Mouse (Mus musculus) kidney, postnatal 4 days (tissue): ENCODE measurements at regions not wholly inside any gene's neighbourhood (a gene's known extent, or its start where the extent isn't known, plus 50 kb on each side); places are given as distances from the start of the nearest gene placed in this dataset.

Source experiments
- DNase-seq, 2 experiments: peaks; one replicate each; pipeline ENCODE4 v3.0.0; 2021; ENCODE audit warnings: mixed read lengths in 2 of 2

DNA sequence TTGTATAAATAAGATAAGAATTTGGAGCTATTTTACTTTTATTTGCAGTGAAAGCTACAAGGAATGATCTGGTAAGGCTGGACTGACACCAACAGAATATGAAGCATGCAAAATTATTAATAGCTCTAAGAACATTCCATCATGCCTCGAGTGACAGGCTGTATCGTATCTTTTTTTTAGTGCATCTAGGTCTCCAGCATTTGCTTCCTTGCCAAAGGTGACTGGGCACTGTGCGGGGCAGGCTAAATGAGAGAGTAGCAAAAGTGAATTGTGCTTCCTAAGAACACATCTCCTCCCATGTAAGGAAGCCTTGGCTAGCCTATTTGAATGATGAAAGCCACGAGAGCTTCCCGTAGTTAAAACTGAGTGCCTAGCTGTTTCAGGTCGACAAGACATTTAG, 261.5 kb upstream of the Ndst3 start:
- no peak for DNase-seq

DNA sequence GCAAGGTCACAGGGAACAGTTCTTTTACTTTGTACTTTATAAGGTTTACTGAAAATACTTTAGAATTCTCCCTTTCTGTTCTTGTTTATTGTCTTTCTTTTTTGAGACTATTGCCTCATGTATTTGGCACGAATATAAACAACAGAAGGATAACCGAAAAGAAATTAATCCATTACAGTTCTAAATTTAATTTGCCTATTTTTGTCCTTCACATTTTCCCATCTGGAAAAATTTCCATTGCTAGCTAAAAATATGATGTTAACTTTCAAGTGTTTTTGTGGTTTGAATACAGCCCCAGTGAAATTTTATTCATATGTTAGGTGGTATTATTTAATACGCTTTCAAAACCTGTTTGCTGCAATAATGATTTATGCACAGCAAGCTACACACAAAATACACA, 276.7 kb upstream of the Ndst3 start:
- DNase-seq: no peak

DNA sequence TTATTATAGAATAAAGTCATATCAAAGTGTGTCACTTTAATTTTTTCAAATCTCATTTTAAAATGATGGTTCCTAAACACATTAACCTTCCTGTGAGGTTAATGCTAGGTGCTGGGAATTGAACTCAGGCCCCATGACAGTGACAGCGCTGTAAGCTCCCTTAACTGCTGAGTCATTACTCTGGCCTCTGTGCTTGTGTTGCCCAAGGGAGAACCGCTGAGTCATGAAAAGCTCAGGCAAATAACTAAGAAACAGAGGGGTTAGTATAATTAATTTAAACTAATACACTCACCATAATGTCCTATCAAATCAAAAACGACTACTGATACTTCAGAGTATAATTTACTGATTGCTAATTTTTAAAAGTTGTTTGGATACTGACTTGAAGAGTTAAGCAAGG, 281.7 kb upstream of the Ndst3 start:
- DNase-seq: no peak

DNA sequence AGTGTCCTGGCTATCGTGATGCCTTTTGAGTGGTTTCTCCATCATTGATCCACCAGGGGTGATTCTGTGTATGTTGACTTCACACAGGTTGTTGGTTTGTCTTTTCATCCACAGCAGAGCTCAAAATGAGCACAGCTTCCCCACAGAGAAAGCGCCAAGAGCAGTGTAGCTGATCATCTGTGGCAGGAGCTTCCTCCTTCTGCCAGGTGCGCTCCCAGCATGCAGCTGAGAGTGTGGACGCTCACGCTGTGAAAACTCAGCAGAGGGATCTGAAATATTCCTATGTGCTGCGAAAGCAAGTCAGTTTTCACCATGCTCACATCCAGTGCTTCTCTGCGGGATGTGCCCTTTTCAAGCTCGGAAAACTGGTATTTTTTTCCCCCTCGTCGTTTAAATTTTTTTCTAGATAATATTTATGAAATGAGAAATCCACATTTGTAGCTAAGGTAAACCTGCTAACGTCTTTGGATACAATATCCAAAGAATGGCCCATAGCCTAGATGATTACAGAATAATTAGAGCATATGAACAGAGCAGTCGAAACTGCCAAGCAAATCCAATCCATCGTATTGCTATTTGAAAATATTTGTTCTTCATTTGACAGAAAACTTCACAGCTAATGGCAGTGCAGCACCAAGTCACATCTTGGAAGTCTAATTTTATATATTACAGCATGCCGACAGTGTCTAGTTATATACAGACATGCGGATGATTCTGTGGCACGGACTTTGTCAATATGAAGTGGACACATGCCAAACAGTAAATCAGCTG, 283.3 kb upstream of the Ndst3 start:
- DNase-seq: no peak

GRCm38 (mm10) chr3:123976475-123976874, 285.8 kb upstream of the Ndst3 start:
- no peak for DNase-seq

- no peak for DNase-seq
Measured at GRCm38 (mm10) chr3:123977168-123977567, 286.5 kb upstream of the Ndst3 start.

- no peak for DNase-seq
Measured at GRCm38 (mm10) chr3:123983045-123983444, 292.4 kb upstream of the Ndst3 start.

- DNase-seq: no peak
Measured at GRCm38 (mm10) chr3:123983530-123983929, 292.9 kb upstream of the Ndst3 start.

- DNase-seq: no peak
Measured at GRCm38 (mm10) chr3:123984028-123984427, 293.4 kb upstream of the Ndst3 start.

GRCm38 (mm10) chr3:123999957-124000616, 309.4 kb upstream of the Ndst3 start:
- no peak for DNase-seq

DNA sequence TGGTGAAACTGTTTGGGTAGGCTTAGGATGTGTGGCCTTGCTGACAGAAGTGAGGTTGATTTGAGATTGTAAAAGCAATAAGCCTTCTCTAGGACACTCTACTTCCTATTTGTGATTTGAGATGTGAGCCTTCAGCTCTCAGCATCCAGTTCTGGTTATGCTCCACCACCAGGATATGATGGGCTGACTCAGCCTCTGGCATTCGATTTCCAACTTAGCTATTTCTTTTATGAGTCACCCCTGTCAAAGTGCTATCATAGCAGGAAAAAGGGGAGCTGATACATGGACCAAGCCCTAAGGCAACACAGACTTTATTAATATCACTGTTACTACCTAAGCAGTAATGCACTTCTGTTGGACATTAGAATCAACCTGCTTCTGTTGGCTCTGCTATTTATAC, 310.2 kb upstream of the Ndst3 start:
- no peak for DNase-seq

DNA sequence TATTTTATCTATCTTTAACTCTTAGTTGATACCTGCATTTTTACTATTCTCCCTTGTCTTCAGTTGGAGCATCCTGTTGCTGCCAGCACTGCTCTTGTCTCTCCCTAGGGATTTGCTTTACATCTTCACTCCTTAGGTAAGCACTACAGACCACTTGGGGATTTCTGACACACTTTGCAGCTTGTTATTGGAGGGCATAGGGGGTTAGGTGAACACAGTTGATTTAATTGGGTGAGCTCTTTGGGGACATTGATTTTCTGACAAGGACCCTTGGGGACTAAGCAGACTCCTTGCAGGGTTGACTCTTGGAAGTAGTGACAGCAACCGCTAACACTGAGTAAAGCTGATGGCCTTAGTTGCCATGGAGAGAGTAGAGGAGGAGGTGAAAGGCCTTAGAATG, 309.0 kb upstream of the Tram1l1 start:
- no peak for DNase-seq

- DNase-seq: no peak
Measured at GRCm38 (mm10) chr3:124018618-124019017, 302.0 kb upstream of the Tram1l1 start.

DNA sequence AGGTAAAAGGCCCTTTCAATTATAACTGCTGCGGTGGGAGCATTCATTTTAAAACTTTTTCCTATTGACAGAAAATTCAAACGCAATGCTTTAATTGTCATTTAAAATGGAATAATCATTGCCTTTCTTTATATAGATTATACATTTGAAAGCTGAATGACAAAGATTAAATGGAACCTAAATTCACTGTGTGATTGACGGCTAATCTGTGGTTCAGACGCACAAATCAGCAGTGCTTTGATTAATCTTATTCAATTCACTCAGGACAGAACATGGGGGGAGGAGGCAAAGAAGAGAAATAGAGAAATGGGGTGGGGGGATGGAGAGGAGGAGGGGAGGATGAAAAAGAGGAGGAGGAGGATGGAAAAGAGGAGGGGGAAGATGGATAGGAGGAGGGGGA, 294.5 kb upstream of the Tram1l1 start:
- DNase-seq: no peak

GRCm38 (mm10) chr3:124067061-124067460, 253.6 kb upstream of the Tram1l1 start:
- no peak for DNase-seq

DNA sequence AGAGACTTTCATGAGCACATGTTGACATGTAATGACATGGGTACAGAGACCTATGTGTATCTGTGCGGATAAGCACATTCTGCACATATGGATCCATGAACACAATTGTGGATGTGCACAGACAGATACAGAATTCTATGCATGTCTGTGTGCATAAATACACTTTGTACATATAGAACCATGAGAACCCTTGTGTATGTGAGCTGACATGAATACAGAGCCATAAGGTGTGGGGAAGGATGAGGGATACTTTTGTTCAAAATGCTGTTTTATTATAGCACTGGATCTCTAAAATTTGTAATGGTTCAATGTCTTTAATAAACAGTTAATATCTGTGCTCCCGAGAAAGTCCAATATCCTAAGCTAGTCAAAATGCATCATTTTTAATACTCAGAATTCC, 253.1 kb upstream of the Tram1l1 start:
- DNase-seq: no peak

DNA sequence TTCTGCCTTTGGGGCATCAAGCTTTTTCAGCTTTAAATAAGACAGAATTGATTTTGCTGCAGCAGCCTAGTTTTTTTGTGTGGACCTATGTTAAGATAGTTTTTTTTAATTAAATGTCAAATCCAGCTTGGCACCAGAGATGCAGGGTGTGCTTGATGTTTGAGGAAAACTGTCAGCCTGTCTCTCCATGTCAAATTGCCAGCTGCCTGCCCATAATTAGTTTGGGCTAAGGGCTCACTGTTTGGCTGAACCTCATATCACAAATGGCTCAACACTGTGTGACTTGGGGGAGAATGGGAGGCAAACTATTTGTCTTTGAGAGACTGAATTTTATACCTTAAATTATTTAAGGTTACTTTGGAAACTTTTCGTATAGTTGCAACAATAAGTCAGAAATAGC, 252.7 kb upstream of the Tram1l1 start:
- no peak for DNase-seq

GRCm38 (mm10) chr3:124069182-124069581, 251.5 kb upstream of the Tram1l1 start:
- DNase-seq: no peak

DNA sequence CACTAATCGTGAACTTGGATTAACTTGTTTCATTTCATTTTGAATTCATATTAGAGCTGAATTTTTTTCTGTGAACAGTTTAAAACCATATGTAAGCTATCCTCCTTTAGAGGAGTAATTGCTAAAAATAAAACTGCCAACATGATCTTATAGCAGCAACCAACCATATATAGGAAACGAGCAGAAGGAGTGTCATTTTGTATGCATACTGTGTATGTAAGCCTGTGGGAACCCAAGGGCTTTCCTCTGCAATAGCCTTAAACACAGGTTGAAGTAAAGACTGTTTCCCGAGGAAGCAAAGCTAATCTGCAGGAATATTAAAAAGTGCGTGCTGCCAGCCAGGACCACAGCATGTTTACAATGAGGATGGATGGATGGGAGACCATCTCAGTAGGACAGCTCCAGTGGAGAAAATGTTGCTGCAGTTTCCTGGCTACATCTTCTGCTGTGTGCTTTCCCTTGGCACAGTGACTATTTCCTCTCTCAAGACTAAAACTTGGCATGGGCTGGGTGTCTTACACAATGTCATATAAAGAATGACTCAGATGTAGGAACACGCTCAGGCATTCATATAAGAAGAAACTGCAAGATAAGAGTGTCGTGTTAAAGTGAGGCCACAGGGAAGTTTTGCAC, 244.6 kb upstream of the Tram1l1 start:
- no peak for DNase-seq

DNA sequence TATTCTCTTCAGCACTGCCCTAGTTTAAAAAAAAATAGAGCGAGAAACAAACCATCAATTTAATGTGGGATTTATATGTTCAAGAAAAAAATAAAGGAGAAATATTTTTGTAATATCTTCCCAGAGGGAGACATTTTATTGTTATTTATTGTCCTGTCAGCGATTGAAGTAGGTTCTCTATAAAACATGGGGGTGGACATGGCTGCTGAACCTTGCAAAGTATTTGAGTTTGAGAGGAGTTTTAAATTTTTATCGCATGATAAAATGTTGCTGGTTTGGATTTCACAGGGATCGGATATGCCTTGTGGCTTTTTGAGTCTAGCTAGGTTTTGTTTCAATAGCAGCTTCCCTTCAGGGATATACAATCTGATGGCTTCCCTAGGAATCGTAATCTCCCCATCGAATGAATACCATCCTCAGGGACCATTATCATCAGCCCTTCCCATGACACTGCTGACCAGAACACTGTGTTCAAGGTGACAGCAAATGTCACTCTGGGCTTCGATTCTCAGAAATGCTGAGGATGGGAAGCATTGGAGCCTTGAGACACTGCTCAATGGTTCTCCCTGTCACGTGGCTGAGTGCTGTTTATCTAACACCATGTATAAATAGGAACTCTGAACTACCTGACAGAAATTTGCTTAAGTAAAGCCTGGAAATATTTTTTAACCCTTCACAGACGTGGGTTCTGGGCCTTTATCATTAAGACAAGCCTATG, 228.1 kb upstream of the Tram1l1 start:
- DNase-seq: no peak

DNA sequence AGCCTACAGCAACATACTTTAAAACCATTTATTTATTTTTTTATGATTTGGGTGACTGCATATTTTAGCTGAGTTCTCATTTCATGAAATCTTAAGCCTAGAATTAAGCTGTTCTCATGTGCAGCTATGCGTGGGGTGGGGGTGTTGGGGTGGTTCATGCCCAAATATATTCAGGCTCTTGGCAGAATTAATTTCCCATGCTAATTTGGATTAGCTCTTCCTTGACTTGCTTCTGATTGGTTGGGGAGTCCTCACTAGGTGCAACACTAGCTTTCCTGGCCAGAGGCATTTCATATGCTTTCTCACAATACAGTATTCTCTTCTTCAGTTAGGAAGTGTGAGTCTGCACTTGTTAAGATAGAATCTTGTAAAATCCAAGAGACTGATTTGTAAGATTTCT, 206.7 kb upstream of the Tram1l1 start:
- DNase-seq: no peak

GRCm38 (mm10) chr3:124156255-124156654, 164.4 kb upstream of the Tram1l1 start:
- no peak for DNase-seq

DNA sequence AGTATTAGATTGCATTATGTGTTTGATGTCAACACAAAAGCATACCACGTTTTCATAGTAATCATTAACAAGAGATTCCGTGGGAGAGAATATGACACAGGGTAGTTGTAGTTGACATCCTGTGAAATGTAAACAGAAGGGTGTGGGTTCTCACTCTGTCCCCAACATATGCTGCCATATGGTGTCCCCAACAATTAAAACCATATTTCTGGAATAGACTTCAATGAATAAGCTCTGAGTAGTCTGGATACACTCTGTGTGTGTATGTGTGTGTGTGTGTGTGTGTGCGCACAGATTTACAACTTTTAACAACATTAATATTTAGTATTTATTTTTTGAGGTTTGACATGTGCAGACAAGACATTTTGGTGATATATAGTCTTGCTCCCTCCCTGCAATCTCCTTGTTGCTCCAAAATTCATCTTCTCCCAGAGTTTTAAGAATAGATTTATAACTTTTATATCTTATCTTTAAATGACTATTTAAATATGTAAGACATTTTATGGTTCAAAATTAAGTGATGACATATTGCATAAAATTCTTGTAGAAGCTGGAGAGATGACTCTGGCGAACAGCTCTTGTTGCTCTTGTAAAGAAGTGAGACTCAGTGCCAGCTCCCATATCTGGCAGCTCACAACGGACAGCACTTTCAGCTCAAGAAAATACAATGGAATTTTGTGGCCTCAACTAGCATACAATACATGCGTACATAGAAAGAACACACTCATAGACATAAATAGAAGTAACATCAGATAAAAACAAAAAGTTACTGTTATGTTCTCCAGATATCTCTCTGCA, 162.6 kb upstream of the Tram1l1 start:
- peak; percentile 3 to 16 for DNase-seq
